Mouse (Mus musculus): Measurements from ENCODE around the gene Abcb1b. TPM values are rescaled to one million over a fixed set of nuclear protein-coding genes. Genes with fewer than 3 reads are reported as not detected.
"Not testable (repeated sequence)": the region's sequence is repeated elsewhere in the genome, so short reads cannot be mapped to it uniquely, and the experiment has no call there.

Gene Abcb1b
- polyA plus RNA-seq, 1 experiment from 2014 or later, result 4.1 TPM

DNA sequence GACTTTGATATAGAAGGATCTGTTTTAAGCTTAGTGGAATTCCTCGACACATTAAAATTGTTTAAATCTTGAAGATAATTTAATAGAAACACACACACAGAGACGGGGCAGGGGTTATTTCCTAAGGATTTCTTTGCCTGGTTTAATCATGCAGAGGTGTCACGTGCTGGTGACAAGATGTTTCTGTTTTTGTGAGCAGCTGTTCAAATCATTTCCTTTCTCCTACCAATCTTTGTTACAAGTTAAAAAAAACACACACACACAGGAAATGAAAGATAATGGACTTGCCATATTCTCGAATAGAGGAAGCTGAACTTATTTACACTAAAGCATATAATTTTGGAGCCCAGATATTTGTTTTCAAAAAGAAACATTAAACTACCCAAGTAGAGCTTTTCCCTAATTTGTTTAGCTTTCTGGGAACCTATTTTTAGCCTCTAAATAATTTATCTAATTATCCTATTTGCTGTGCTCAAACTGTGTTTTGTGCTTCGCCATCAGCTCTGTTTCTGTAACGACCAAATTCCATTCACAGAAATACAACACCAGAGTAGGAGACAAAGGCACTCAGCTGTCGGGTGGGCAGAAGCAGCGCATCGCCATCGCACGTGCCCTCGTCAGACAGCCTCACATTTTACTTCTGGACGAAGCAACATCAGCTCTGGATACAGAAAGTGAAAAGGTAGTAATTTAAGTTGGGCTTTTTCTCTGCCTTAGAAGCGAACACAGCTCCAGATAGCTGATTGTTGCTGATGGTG is 65.8 kb downstream of the Abcb1b start:
- DNase-seq (ENCODE audit: low spot score), result peak; percentile 20

DNA sequence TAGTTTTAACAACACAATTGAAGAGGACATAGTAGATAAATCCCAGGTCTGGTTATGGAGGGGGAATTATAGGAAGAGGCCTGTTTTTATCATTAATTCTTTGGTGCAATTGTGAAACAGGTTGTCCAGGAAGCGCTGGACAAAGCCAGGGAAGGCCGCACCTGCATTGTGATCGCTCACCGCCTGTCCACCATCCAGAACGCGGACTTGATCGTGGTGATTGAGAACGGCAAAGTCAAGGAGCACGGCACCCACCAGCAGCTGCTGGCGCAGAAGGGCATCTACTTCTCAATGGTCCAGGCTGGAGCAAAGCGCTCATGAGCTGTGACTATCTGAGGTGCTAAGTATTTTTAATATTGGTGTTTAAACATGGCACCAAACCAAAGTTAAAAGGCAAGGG is 67.7 kb downstream of the Abcb1b start:
- DNase-seq (ENCODE audit: low spot score), result not testable (repeated sequence)

DNA sequence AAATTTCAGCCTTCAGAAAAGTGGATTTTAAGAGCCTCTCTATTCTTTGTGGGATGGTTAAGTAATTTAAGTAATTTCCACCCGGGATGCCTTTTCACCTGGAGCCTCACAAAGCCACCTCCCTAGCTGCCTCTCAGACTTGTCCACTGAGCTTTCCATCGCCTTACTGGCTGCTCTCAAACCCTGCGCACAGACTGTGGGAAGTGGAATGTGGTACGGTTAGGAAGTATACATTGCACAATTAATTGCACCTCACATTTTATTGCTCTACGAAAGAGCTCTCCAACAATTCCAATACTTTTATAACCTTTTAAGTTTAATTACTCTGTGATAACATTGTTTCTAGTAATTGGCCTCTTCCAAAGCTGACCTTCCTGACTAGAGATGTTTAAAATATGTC is 68.4 kb downstream of the Abcb1b start:
- DNase-seq (ENCODE audit: low spot score), result no peak

DNA sequence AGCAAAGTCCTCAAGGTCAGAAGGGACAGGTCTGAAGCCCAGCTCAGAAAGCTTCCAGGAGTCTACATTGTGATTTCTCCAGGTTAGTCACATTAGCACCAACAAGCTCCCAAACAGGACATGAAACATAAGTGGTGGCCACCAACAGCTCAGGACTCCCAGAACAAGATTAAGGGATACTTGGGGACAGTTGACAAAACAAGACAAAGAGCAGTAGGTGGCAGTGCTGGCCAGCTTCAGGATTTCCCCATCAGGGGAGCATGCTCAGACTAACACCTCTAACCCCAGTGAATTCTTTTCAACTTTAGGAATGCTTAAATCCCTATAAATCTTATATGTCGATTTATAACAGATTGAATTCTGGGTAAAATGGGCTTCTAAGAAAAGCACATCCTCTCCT is 70.1 kb downstream of the Abcb1b start:
- peak; percentile 14 for DNase-seq (ENCODE audit: low spot score)

DNA sequence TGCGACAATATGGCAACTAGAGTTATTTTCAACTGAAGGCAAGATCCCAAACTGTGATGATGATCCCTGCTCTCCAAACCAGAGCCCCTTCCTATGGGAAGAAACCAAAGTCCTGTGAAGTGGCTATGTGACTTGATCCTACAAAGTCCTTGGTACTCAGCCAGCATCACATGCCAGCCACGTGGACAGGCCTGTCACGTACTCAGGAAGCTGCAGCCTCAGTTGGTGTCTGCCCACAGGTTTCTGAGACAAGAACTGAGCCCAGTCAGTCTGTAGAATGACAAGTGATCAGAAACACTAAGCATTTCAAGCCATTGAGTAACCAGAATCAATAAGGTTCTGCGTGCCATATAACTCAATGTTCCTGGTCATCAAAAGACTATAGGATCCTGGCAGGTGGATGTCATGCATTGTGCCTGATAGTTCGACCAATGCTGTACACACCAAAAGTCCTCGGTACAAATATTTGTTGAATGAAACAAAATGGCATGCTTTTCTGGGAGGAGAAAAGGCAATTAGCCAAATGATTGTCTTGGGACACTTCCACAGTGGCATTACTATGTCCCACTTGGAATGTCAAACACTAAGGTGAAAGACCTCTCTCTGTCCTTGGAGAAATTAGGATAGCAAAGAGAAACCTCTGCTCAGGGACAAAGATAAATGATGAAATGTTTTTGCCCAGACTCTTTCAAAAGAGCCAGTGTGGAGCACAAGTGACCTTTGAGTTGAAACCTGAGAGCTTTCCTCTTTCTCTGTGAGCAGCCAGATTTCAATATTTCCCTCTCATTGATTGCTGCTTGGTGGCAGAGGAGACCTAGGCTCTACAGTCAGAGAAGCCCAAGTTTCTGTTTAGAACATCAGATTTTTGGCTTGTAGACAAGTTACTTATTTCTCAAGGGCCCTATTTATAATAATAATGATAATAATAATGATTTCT is 75.3 kb downstream of the Abcb1b start:
- no peak for DNase-seq (ENCODE audit: low spot score)

DNA sequence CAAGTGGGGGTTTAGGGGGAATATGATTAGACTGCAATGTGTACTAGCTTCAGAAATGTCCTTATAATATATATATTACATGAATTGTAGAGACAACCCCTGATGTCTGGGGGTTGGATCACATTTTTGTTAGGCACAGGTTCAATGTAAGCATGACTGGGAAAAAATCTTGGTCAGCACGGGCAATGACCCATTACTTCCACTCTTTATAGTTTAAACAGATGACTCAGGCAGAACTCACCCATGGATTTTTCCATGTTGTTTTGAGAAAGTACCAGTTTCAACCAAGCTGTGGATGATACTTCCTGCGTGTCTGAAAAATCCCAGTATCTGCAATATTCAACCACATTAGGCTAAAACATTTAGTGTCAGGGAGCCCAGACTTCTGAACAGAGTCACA is 79.1 kb downstream of the Abcb1b start:
- no peak for DNase-seq (ENCODE audit: low spot score)

DNA sequence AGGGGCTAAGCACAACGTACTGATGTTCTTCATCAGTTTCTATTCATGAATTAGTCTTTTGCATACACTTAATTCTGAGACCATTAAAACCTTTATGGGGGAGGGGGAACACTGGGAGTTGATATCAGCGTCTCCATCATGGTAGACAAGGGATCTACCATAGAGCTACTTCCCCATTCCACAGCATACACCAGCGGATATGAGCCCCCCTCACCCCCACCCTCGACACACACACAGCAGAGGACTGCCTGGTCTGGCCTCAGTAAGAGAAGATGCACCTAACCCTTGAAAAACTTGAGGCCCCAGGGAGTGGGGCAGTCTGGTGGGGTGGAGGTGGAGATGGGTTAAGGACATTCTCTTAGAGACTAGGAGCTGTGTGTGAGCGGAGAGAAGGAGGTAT is 79.9 kb downstream of the Abcb1b start:
- DNase-seq (ENCODE audit: low spot score), result no peak

DNA sequence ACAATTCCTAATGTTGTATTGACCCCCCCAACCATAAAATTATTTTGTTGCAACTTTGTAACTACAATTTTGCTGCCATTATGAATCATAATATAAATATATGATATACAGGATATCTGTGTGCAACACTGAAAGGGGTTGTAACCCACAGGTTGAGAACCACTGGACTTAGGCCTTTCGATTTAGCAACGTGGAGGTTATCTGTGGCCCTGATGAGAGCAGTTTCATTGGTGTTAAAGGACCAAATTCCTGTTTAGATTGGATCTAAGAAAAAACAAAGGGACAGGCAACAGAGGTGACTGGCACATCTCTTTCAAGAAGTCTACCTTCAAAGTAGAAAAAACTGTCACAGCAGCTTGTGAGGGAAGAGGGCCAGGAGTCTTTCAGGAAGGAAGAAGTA is 87.9 kb downstream of the Abcb1b start:
- DNase-seq (ENCODE audit: low spot score), result no peak

DNA sequence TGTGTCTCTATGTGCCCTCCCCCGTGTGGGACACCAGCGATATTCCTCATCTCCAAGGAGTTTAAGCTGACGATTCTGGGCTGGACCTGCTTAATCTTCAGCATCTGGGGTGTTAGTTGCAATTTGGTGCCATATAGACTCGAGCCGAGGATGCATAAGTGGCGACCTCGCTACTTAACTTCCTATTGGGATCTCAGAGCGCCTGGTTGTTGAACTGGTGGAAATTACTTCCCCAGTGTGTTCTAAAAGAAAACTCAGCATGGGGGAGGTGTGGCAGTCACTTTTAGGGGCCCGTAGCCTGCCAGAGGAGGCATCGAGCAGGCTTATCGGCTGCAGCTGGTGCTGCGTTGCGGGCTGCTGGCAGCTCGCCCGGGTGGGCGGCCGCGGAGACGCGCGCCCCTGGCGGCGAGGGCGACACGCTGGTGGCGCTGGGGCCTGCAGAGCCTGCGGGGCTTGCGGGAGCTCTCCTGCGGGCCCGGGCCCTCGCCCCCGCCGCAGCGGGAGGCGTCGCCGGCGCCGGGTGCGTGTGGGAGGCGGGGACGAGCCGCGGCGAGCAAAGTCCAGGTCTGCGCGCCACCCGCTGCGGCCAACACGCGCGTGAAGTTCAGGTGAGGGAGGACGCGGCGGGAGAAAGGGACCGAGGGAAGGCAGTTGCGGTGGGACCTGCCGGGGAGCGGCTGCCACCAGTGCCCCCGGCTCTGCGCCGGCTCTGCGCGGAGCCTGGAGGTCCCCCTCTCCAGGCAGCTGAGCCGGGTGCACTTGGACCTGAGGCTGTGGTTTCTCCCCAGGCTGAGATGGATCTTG is 95.6 kb downstream of the Abcb1b start, which contains the start of gene Abcb4:
Gene Abcb4 (plus strand): TSS at position 418 of the 804 bp plus-strand sequence.
- peak; percentile 76 for DNase-seq (ENCODE audit: low spot score)

DNA sequence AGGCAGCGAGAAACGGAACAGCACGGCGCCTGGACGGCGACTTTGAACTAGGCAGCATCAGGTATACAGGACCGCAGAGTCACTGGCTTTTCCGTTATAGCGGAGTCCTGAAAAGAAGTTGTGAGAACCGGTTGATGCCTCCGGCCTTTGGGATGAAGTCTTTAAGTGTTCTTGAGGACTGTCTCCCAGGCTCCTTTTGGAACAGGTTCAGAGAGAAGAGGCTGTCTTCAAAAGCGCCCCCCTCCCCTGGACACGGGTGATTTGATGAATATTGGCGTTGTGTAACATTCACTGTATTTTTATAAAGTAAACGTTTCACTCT is 96.1 kb downstream of the Abcb1b start:
- DNase-seq (ENCODE audit: low spot score), result no peak

DNA sequence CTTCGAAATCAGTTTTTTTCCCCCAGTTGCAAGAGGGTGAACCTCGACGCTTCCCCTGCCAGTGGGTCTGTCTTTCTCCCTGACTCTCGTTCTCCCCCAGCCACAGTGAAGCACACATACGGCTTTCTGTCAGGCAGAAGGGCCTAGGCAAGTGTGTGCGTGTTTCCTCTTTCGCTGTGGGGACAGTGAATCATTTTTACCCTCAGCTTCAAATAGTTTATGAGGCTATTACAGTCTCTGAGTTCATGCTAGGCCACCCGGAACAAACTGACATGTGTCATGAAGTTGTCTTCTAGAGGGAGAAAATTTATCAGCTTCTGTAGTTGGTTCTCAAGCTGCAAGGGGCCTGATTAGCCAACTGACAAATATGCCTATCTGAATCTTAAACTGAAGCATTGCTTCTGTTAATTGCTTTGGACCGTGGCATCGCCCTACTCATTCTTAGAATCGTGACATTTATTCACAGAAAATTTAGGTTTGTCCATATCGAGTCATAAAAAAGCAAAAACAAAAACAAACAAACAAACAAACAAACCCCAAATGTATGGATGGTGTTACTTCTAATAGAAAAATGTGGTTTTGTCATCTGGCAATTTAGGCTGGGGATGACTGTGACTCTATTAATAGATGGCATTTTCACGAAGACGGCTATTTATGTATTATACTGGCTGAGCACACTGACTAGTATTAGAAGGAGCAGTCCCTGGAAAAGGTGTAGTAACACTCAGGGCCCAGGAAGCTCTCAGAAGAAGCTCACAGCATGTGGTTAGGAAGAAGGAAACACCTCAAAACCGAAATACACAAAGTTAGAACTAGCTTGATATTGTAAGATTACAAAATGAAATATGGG is 96.9 kb downstream of the Abcb1b start:
- DNase-seq (ENCODE audit: low spot score), result peak; percentile 7

DNA sequence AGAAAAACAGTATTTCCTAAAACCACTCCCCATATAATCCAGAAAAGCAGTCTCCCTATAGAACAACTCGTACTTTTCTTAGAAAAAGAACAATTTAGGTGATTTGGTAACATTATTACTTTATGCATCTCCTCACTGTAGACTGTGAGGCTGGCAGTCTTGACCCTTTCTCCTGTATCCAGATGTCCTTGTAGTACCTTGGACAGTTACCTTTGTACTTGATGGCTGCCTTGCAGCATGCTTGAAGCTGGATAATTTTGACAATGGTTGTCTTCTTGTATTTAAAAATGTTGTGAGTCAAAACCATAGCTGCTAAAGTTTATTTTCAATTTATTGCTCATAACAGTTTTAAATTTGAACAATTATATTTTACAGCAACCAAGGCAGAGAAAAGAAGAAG is 98.3 kb downstream of the Abcb1b start:
- DNase-seq (ENCODE audit: low spot score), result no peak

DNA sequence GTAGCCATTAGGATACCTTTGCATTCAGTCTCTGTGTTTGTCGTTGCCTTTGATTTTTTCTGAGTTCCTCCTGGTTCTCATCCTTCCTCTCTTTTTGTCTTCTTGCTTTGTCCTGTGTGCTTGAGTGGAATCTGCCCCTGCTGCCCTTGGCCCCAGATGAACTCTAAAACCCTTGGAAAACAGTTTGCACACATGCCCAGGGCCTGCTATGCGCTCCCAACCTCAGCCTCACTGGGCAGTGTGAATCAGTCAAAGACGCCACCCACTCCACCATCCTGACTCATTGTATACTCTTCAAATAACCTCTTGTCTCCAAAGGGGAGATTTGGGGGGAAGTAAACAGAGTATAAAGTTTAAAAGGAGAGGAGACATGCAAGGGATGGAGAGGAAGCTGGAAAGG is 100.3 kb downstream of the Abcb1b start:
- DNase-seq (ENCODE audit: low spot score), result no peak

DNA sequence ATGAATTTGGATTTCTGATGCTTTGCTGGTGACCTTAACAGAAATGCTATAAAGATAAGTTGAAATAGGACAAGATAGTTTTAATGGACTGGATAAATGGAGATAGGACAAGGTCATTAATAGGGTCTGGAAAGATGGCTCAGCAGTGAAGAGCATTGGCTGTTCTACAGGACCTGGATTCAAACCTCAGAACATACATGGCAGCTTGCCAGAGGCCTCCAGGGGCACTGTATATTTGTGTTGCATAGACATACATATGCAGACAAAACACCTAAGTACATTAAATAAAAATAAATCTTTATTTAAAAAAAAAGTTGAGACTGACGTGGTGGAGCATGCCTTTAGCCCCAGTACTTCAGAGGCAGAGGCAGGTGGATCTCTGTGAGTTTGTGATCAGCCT is 103.1 kb downstream of the Abcb1b start:
- no peak for DNase-seq (ENCODE audit: low spot score)

DNA sequence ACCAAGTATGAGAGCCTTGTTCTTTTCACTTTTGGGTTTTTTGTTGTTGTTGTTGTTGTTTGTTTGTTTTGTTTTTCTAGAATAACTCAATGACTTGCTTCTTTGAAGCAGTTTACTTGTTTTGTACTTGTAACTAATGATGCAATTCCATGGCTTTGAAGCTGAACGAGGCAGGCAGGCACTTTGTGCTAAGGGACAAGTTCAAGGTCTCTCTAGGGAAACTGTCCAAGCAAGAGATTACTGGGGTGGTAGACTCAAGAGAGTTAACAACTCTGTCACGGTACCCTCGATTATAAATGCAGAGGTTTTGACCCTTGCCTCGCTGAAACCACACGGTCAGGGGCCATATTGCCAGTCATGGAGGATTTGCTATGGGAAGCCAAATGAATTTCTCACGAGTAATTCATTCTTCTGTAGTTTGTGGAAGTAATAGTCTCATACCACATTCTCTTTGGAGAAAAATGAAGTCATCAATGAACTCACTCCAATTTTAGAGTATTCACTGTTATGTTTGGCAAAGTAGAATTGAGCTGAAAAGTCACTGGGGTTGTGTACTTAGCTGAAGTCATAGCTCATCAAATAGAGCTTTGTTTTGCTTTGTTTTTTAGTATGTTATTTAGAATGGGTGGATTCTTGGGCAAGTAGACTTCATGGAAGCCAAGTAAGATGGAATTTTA is 104.3 kb downstream of the Abcb1b start:
- no peak for DNase-seq (ENCODE audit: low spot score)

DNA sequence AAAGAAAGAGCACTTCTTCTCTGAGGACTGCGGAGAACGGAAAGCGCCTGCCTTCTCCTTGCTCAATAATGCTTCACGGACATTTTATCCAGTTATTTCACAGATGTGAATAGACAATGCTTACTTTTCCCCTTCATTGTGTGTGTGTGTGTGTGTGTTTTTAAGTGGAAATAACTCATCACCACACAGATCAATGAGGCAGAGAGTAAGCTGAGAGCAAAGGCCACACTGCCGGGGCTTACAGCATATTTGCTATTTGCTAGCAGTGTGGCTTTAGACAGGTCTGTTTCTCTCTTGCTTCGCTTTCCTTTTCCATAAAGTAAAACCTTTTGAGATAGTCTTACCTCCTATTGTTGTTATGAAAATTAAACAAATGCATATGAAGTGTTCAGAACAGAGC is 106.6 kb downstream of the Abcb1b start:
- no peak for DNase-seq (ENCODE audit: low spot score)

DNA sequence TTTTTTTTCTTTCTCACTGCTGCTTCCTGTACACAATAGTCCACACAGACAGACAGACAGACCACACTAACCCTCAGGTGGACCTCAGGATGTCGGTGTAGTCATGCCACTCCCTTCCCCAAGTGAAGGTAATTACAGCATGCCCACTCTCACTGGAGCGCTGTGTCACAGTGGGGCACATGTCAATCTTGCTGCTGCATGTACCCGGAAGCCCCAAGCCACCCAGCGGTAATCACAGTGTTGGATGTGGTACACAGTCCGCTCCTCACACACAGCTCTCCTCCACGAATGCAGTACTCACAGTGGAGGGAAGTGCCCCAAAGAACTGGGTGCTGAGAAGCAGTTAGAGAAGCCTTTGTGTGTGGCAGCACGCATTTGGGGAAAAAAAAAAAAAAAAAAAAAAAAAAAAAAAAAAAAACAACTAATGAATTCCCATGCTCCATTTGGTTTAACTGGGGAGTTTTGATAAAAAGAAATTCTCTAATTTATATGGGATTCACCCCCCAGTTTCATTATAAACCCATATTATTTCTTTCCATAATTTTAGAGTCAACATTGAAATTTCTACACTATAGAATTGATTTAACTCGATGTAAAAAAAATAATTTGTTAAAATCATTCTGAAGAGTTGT is 113.7 kb downstream of the Abcb1b start:
- peak; percentile 62 for DNase-seq (ENCODE audit: low spot score)
